Mouse (Mus musculus) heart, adult 2 months (tissue): ENCODE results near the gene Tcf19.

Experiments used
- CTCF ChIP-seq: fragments of 200-600 bp; IDR thresholded peaks from 2 replicates; pipeline ENCODE4 v1.8.1; 2022; ENCODE audit warnings: antibody characterized with exemption, mild to moderate bottlenecking, moderate library complexity
- EP300 ChIP-seq: fragments of 200-500 bp; IDR thresholded peaks from 2 replicates; pipeline ENCODE4 v1.6.1; 2011; ENCODE audit warnings: low read depth, low read length, control low read depth; ENCODE audit not compliant: insufficient read depth
- POLR2A ChIP-seq: fragments of 200-500 bp; IDR thresholded peaks from 2 replicates; pipeline ENCODE4 v1.6.1; 2011; ENCODE audit warnings: mild to moderate bottlenecking, low read depth, low read length, control low read depth; ENCODE audit not compliant: insufficient read depth

GRCm38 (mm10) chr17:35550871-35551270, 34.2 kb upstream of the Tcf19 start:
- TF ChIP-seq CTCF (no peak), POLR2A (no peak), EP300 (no peak)
